ENCODE assay signal across 8 mouse cellular contexts in genomic region chr6:83440510-83441258, GRCm38 (mm10). TPM values are rescaled to one million over a fixed set of nuclear protein-coding genes. Genes with fewer than 3 reads are reported as not detected.
DNase-seq lines count a peak whose midpoint lies in the region; ATAC-seq and TF ChIP-seq lines count a peak whose summit lies in the region.

No protein-coding gene starts in this region.

- no peak overlapping the region for H3K27ac ChIP-seq in ES-E14 (ENCODE audit: insufficient read depth, low read depth, low read length, poor library complexity, severe bottlenecking)
- peak overlapping the region; percentile 98 for H3K27ac ChIP-seq in forebrain, embryonic 12.5 days
- peak overlapping the region; percentile 86 for H3K27ac ChIP-seq in heart, postnatal 0 days (ENCODE audit: low read depth)
- H3K27ac ChIP-seq in liver, embryonic 15.5 days (replicated peaks), result peak overlapping the region; percentile 87

- no peaks in the 10 kb centered on the region for H3K9me3 ChIP-seq in ES-E14 (ENCODE audit: control insufficient read depth, insufficient read depth, low read depth, low read length)
- H3K9me3 ChIP-seq in forebrain, embryonic 12.5 days, result no peaks in the 10 kb centered on the region
- no peaks in the 10 kb centered on the region for H3K9me3 ChIP-seq in heart, postnatal 0 days (replicated peaks; ENCODE audit: control insufficient read depth, low read length)
- H3K9me3 ChIP-seq in liver, embryonic 15.5 days (replicated peaks), result no peaks in the 10 kb centered on the region

- 0 out of 2 replicates have a peak overlapping the region, but pooled peaks have one; percentile 55 for H3K9ac ChIP-seq in ES-E14 (ENCODE audit: insufficient read depth, low read depth, low read length, poor library complexity, severe bottlenecking)
- H3K9ac ChIP-seq in forebrain, embryonic 12.5 days, result peak overlapping the region; percentile 86
- H3K9ac ChIP-seq in heart, postnatal 0 days (replicated peaks; ENCODE audit: low read depth, low read length), result peak overlapping the region; percentile 76
- H3K9ac ChIP-seq in liver, embryonic 15.5 days, result peak overlapping the region; percentile 76

- DNase-seq in ES-E14 (ENCODE audit: low read depth, low spot score), result no peak
- peak; percentile 93 for DNase-seq in brain, embryonic 14.5 days (ENCODE audit: low read depth)
- peak; percentile 61 for DNase-seq in heart, postnatal 0 days (ENCODE audit: low spot score)
- peak; percentile 81 for DNase-seq in layer of hippocampus, adult 11-12 months (ENCODE audit: low spot score)
- DNase-seq in retina, postnatal 1 day, result peak; percentile 89
- DNase-seq in spleen, postnatal 4 days (ENCODE audit: low spot score in 2 of 2), result no peak

- peak; percentile 68 for ATAC-seq in forebrain, embryonic 12.5 days (ENCODE audit: low FRiP score)
- ATAC-seq in heart, postnatal 0 days (ENCODE audit: insufficient read depth, low read depth), result peak; percentile 19
- peak; percentile 4 for ATAC-seq in liver, embryonic 15.5 days (ENCODE audit: insufficient read depth)

- H3K36me3 ChIP-seq in ES-E14 (ENCODE audit: control insufficient read depth, insufficient read depth, low read length, poor library complexity, severe bottlenecking), result no peaks in the 10 kb centered on the region
- peaks cover 10% of the 10 kb centered on the region for H3K36me3 ChIP-seq in forebrain, embryonic 12.5 days (replicated peaks)
- peaks cover 7% of the 10 kb centered on the region; the same call in 1 of the 2 replicates for H3K36me3 ChIP-seq in heart, postnatal 0 days (replicated peaks; ENCODE audit: control insufficient read depth, insufficient read depth, low read length)
- H3K36me3 ChIP-seq in liver, embryonic 15.5 days (replicated peaks), result peaks cover 16% of the 10 kb centered on the region; the same call in 1 of the 2 replicates

- peak overlapping the region; percentile 80 for H3K4me2 ChIP-seq in forebrain, embryonic 12.5 days
- peak overlapping the region; percentile 75 for H3K4me2 ChIP-seq in heart, postnatal 0 days (ENCODE audit: low read depth, low read length)
- peak overlapping the region; percentile 97 for H3K4me2 ChIP-seq in liver, embryonic 15.5 days

- H3K27me3 ChIP-seq in forebrain, embryonic 12.5 days, result no peaks in the 10 kb centered on the region
- H3K27me3 ChIP-seq in heart, postnatal 0 days (ENCODE audit: control insufficient read depth, insufficient read depth, low read length), result no peaks in the 10 kb centered on the region
- no peaks in the 10 kb centered on the region for H3K27me3 ChIP-seq in liver, embryonic 15.5 days

- peaks cover 0 to 9% of the 10 kb centered on the region in 2 experiments; a peak in 1 of 4 replicates for H3K4me1 ChIP-seq in ES-E14 (ENCODE audit: control insufficient read depth in 2 of 2, insufficient read depth in 2 of 2, low read length in 2 of 2, poor library complexity in 1 of 2)
- H3K4me1 ChIP-seq in forebrain, embryonic 12.5 days, result peaks cover 92% of the 10 kb centered on the region
- peaks cover 44% of the 10 kb centered on the region for H3K4me1 ChIP-seq in heart, postnatal 0 days (ENCODE audit: control insufficient read depth, insufficient read depth)
- peaks cover 80% of the 10 kb centered on the region for H3K4me1 ChIP-seq in liver, embryonic 15.5 days (replicated peaks)

- TF ChIP-seq POLR2A in brain, embryonic 14.5 days (IDR thresholded peaks at IDR 0.05; ENCODE audit: borderline replicate concordance, extremely low read depth, insufficient read depth, insufficient read length, poor library complexity, severe bottlenecking), result no peak

- peak overlapping the region; percentile 67 to 82 for H3K4me3 ChIP-seq in ES-E14 (ENCODE audit: insufficient read depth in 1 of 2, low read depth in 1 of 2, low read length in 2 of 2, poor library complexity in 1 of 2, severe bottlenecking in 1 of 2)
- peak overlapping the region; percentile 59 for H3K4me3 ChIP-seq in forebrain, embryonic 12.5 days (replicated peaks)
- peak overlapping the region; percentile 67 for H3K4me3 ChIP-seq in heart, postnatal 0 days (ENCODE audit: low read depth, low read length)
- H3K4me3 ChIP-seq in liver, embryonic 15.5 days (replicated peaks), result peak overlapping the region; percentile 74

- TF ChIP-seq EP300 in heart, postnatal 0 days (IDR thresholded peaks at IDR 0.05; ENCODE audit: low read depth), result no peak

- 2% methylated on average over 26 of the region's 26 CpGs for WGBS in forebrain, embryonic 12.5 days
- 5% methylated on average over 26 of the region's 26 CpGs for WGBS in heart, postnatal 0 days
- 32% methylated on average over 26 of the region's 26 CpGs for WGBS in liver, embryonic 15.5 days (ENCODE audit: insufficient replicate concordance)

- in situ Hi-C loops in ES-E14 (cut with MboI; ENCODE audit: low sequenced_read_pairs in 2 of 2, unreplicated experiment in 2 of 2), result no loop called here

- no peak for TF ChIP-seq CTCF in brain, embryonic 14.5 days (IDR thresholded peaks at IDR 0.05; ENCODE audit: borderline replicate concordance, extremely low read depth, insufficient read depth, insufficient read length)
- no peak for TF ChIP-seq CTCF in heart, postnatal 0 days (IDR thresholded peaks at IDR 0.05; ENCODE audit: low read depth)

TF ChIP-seq in ES-E14, 5 proteins besides CTCF, POLR2A, EP300 and RAD21:
- TF ChIP-seq HCFC1 (IDR thresholded peaks at IDR 0.05; ENCODE audit: borderline replicate concordance, insufficient read depth, low read length) (0 out of 2 replicates have a peak, but pooled peaks have one; percentile 8), ZNF384 (IDR thresholded peaks at IDR 0.05; ENCODE audit: low read depth, low read length) (no peak)

RNA-seq across cellular contexts. Expression of gene Tet3, which starts 18.2 kb away (rescaled TPM):
- 5.1 and 6.0 TPM in 2 replicates for total RNA-seq in ES-E14 (2012; rRNA removed)
- polyA plus RNA-seq in brain, embryonic 14.5 days (2012; rRNA removed), result 21.3 and 36.2 TPM in 2 replicates
- 62.7 and 74.3 TPM in 2 replicates for polyA plus RNA-seq in forebrain, embryonic 12.5 days (2016; fragmentation: Nextera tagmentation; extraction: Ambion mirVana)
- 14.1 and 17.3 TPM in 2 replicates for total RNA-seq in heart, postnatal 0 days (2014; rRNA removed; ENCODE audit: low replicate concordance)
- 16.4 and 17.2 TPM in 2 replicates for polyA plus RNA-seq in heart, postnatal 0 days (2015; fragmentation: Nextera tagmentation; extraction: Ambion mirVana)
- 10.8 and 11.4 TPM in 2 replicates for polyA plus RNA-seq in liver, embryonic 15.5 days (2015; fragmentation: Nextera tagmentation; extraction: Ambion mirVana)

Comparison
In these comparisons a context has a peak if more than half of its experiments do, and no peak if none do; other contexts are left out.
1. DNase-seq: peak in brain, embryonic 14.5 days (single experiment), heart, postnatal 0 days (single experiment), layer of hippocampus, adult 11-12 months (single experiment) and retina, postnatal 1 day (single experiment); none in ES-E14 (single experiment) and spleen, postnatal 4 days (0 of 2).
2. ATAC-seq: peak in every context shown above with its lines; median percentile 68 in forebrain, embryonic 12.5 days; 19 in heart, postnatal 0 days; 4 in liver, embryonic 15.5 days.
3. Peak in every context shown above with its lines, with median percentiles within 50 percentile points of each other: H3K4me3 ChIP-seq, H3K9ac ChIP-seq and H3K4me2 ChIP-seq.